In genomic region chr16:45350767-45351166, GRCm38 (mm10) we compare ENCODE assay signal across 13 mouse cellular contexts.
"Had no signal": no experiment of that assay in that cellular context is flagged by ENCODE, and none has a peak within 500 bp of the region (broad histone marks: within the 10 kb centered on the region; RNA-seq: fewer than 3 reads in every experiment).

No protein-coding gene starts in this region.

- H3K27me3 ChIP-seq: liver, embryonic 13.5 days; midbrain, embryonic 13.5 days had no signal

- H3K4me2 ChIP-seq: liver, embryonic 13.5 days; midbrain, embryonic 13.5 days had no signal

- H3K9me3 ChIP-seq: liver, embryonic 13.5 days; midbrain, embryonic 13.5 days had no signal

- H3K27ac ChIP-seq: kidney, postnatal 0 days; left cerebral cortex, adult 2 months; liver, embryonic 13.5 days; macrophage; midbrain, embryonic 13.5 days had no signal

- H3K36me3 ChIP-seq: liver, embryonic 13.5 days; midbrain, embryonic 13.5 days had no signal

- ATAC-seq: midbrain, embryonic 13.5 days had no signal

- H3K9ac ChIP-seq: liver, embryonic 13.5 days; midbrain, embryonic 13.5 days had no signal

- H3K4me1 ChIP-seq: liver, embryonic 13.5 days had no signal

- H3K4me3 ChIP-seq: left cerebral cortex, adult 2 months; liver, embryonic 13.5 days; midbrain, embryonic 13.5 days had no signal

- DNase-seq: kidney, adult 18-20 months; kidney, postnatal 36 days; layer of hippocampus, postnatal 36 days; liver, embryonic 13.5 days; lung, adult 2 months; lung, postnatal 10 days; thymus, adult 2 months; thymus, postnatal 14 days; thymus, postnatal 4 days had no signal
